Mouse (Mus musculus) neural tube, embryonic 11.5 days (tissue): Measurements from ENCODE around the gene Ubash3b. TPM values are rescaled to one million over a fixed set of nuclear protein-coding genes. Genes with fewer than 3 reads are reported as not detected.
A peak's percentile ranks its signal among the peaks of the same experiment; 100 is the strongest.

Source experiments
- ATAC-seq: fragments of 200-750 bp; cut with Nextera tagmentation; 2 replicates; pipeline ENCODE4 v1.8.0; 2017; ENCODE audit warnings: moderate number of reproducible peaks, mild to moderate bottlenecking, moderate TSS enrichment, moderate library complexity; ENCODE audit not compliant: insufficient read depth, low FRiP score, low TSS enrichment
- DNase-seq: peaks from one replicate; pipeline ENCODE4 v3.0.0-alpha.2; 2015; ENCODE audit warnings: low spot score
- H3K27ac ChIP-seq: fragments of 300-500 bp; sonication (generic); 2 replicates; pipeline ENCODE4 v1.5.1; 2014; ENCODE audit warnings: low read depth, mild to moderate bottlenecking, low read length
- H3K27me3 ChIP-seq: fragments of 300-500 bp; sonication (generic); 2 replicates; pipeline ENCODE4 v1.6.1; 2014; ENCODE audit warnings: mild to moderate bottlenecking, low read length, mixed read lengths; ENCODE audit not compliant: control insufficient read depth, insufficient read depth
- H3K36me3 ChIP-seq: fragments of 300-500 bp; sonication (generic); 2 replicates; pipeline ENCODE4 v1.6.1; 2014; ENCODE audit warnings: mild to moderate bottlenecking, low read length, moderate library complexity, mixed read lengths; ENCODE audit not compliant: control insufficient read depth, insufficient read depth
- H3K4me1 ChIP-seq: fragments of 300-500 bp; sonication (generic); 2 replicates; pipeline ENCODE4 v1.6.1; 2014; ENCODE audit warnings: low read length, mixed read lengths; ENCODE audit not compliant: control insufficient read depth, insufficient read depth
- H3K4me2 ChIP-seq: fragments of 300-500 bp; sonication (generic); 2 replicates; pipeline ENCODE4 v1.6.1; 2014; ENCODE audit warnings: low read depth, mild to moderate bottlenecking, moderate library complexity
- H3K4me3 ChIP-seq: fragments of 300-500 bp; sonication (generic); 2 replicates; pipeline ENCODE4 v1.5.1; 2014; ENCODE audit warnings: low read depth, low read length
- H3K9ac ChIP-seq: fragments of 300-500 bp; sonication (generic); 2 replicates; pipeline ENCODE4 v1.6.1; 2014; ENCODE audit warnings: mild to moderate bottlenecking, low read length
- H3K9me3 ChIP-seq: fragments of 300-500 bp; sonication (generic); 2 replicates; pipeline ENCODE4 v1.6.1; 2016; ENCODE audit warnings: low read length; ENCODE audit not compliant: control insufficient read depth
- WGBS: fragments of 180-500 bp; shearing (Covaris S2); extraction: QIAGEN DNeasy Blood & Tissue Kit; methylation state at CpG from one replicate; pipeline ENCODE4 v1.1.7; 2014; 5-methylcytosine and 5-hydroxymethylcytosine counted together
- polyA plus RNA-seq: library from polyadenylated mRNA; unstranded; fragments of >200 nt; fragmentation: Nextera tagmentation; extraction: Ambion mirVana; gene quantifications from 2 replicates; pipeline ENCODE4 v1.2.1, GENCODE M21; 2014

Ubash3b gene
- polyA plus RNA-seq, 1 experiment from 2014 or later, result 14.4 TPM

DNA sequence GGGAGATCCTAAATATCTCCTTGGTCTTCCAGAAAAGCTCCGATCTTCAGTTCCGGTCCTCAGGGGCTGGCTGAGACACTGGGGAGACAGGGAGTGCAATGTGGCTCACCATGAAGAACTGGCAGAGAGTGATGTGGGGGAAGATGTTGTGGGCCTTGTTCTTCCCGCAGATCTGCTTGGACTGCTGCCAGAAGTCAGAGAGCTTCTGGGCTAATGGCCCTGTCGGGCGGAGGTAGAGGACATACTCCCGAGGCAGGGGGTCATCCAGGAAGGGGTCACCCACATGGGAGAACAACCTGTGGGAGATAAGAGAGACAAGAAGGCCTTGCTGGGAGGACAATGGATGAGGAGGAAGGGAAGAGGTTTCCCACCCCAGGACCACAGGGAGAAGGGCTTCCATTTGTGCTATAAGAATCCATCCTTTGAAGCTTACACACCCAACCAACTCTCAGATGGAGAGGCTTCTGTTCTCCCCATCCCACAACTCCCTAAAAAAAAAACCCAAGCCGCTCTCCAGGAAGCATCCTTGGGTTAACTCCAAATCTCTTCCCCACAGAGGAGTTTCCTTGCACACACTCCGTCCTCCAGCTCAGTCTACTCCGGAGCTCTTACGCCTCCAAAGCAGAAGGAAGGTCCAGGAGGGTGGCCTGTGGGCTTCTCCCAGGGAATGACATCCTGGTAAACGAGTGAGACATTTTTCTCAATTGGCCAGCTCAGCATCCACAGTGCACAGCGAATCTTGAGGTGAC lies 111.0 kb downstream of the Ubash3b start:
- no peak for DNase-seq
- H3K27ac ChIP-seq, result no peak overlapping the region
- ATAC-seq, result no peak
- no peaks in the 10 kb centered on the region for H3K36me3 ChIP-seq
- no peak overlapping the region for H3K4me3 ChIP-seq
- H3K4me2 ChIP-seq, result no peak overlapping the region
- no peaks in the 10 kb centered on the region for H3K9me3 ChIP-seq
- H3K9ac ChIP-seq, result no peak overlapping the region
- WGBS, result 79% methylated on average over 12 of the region's 12 CpGs
- H3K27me3 ChIP-seq, result no peaks in the 10 kb centered on the region
- peaks cover 7% of the 10 kb centered on the region for H3K4me1 ChIP-seq

DNA sequence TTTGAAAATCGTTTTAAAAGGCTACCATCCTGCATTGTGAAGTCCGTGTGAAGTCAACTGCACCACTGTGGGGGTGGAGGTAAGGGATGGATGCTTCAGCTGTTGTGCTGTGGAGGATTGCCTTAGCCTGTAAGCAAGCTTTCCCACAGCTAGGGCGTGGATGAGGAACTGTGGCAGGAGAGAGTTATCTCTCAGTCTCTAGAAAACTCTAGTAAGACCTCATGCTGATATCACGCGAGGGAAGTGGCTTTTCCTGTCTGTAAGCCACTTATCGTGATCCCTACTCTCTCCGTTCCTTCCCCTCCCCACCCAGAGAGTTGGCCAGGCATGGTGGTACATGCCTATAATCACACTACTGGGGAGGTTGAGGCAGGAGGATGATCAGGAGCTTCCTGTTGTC lies 112.2 kb downstream of the Ubash3b start:
- ATAC-seq (no peak), DNase-seq (no peak)
- Histone ChIP-seq H3K9me3 (no peaks in the 10 kb centered on the region), H3K4me3 (no peak overlapping the region), H3K4me2 (no peak overlapping the region), H3K4me1 (peaks cover 7% of the 10 kb centered on the region), H3K36me3 (no peaks in the 10 kb centered on the region), H3K9ac (no peak overlapping the region), H3K27ac (no peak overlapping the region), H3K27me3 (no peaks in the 10 kb centered on the region)
- 85% methylated on average over 7 of the region's 7 CpGs for WGBS

DNA sequence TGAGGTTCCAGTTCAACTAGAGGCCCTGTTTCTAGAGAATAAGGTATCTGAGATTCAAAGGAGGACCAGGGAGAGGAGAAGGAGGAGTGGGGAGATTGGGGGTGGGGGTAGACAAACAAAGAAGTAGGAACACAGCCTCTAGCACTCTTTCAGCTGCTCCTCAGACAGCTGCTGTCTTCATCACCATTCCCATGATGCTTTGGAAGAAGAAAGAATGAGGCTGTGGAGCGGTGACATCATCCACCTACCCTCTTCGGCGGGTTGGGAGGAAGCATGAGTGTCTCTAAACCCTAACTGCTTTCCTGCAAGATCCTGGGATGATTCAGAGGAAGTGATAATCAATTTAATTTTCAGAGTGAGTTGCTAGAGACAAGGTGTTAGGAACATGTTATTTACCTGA lies 112.7 kb downstream of the Ubash3b start:
- no peak for DNase-seq
- no peak for ATAC-seq
- Histone ChIP-seq H3K27ac (no peak overlapping the region), H3K4me1 (peaks cover 7% of the 10 kb centered on the region), H3K9me3 (no peaks in the 10 kb centered on the region), H3K4me2 (no peak overlapping the region), H3K36me3 (no peaks in the 10 kb centered on the region), H3K9ac (no peak overlapping the region), H3K27me3 (no peaks in the 10 kb centered on the region), H3K4me3 (no peak overlapping the region)
- WGBS, result 88% methylated on average over 3 of the region's 3 CpGs

DNA sequence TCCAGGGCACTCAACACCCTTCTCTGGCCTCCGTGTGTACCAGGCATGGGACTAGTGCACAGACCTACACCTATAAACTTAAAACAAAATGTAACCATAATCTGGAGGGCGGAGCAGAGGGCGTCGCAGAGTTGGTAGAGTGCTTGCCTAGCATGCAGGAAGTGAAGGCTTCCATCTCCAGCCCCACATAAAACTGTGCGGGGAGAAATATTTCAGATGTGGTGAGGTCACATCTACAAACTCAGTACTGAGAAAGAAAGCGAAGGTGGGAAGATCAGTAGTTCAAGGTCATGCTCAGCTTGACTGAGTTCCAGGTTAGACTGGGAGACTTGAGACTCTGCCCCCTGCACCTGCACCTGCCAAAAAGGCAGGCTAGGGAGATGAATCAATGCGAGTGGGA lies 113.3 kb downstream of the Ubash3b start:
- no peak overlapping the region for H3K4me2 ChIP-seq
- no peaks in the 10 kb centered on the region for H3K9me3 ChIP-seq
- no peak for DNase-seq
- no peaks in the 10 kb centered on the region for H3K27me3 ChIP-seq
- H3K36me3 ChIP-seq, result no peaks in the 10 kb centered on the region
- H3K4me1 ChIP-seq, result peaks cover 7% of the 10 kb centered on the region
- ATAC-seq, result no peak
- H3K9ac ChIP-seq, result no peak overlapping the region
- 97% methylated on average over 7 of the region's 7 CpGs for WGBS
- H3K4me3 ChIP-seq, result no peak overlapping the region
- H3K27ac ChIP-seq, result no peak overlapping the region

DNA sequence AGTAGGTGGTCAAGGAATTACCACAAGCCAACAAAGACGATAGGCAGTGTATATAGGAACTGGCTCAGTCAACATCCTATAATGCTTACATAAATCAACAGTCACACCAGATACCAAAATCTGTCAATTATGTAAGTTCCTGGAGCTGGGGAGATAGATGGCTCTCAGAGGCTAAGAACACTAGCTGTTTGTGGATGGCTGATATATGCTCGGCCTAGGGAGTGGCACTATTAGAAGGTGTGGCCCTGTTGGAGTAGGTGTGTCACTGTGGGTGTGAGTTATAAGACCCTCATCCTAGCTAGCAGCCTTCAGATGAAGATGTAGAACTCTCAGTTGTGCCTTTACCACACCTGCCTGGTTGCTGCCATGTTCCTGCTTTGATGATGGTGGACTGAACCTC lies 113.8 kb downstream of the Ubash3b start:
- H3K9me3 ChIP-seq, result no peaks in the 10 kb centered on the region
- DNase-seq (no peak), ATAC-seq (no peak)
- H3K4me2 ChIP-seq, result no peak overlapping the region
- H3K4me3 ChIP-seq, result no peak overlapping the region
- no peak overlapping the region for H3K9ac ChIP-seq
- no peaks in the 10 kb centered on the region for H3K27me3 ChIP-seq
- H3K36me3 ChIP-seq, result no peaks in the 10 kb centered on the region
- no peak overlapping the region for H3K27ac ChIP-seq
- WGBS, result 91% methylated on average over 2 of the region's 2 CpGs
- peaks cover 7% of the 10 kb centered on the region for H3K4me1 ChIP-seq

DNA sequence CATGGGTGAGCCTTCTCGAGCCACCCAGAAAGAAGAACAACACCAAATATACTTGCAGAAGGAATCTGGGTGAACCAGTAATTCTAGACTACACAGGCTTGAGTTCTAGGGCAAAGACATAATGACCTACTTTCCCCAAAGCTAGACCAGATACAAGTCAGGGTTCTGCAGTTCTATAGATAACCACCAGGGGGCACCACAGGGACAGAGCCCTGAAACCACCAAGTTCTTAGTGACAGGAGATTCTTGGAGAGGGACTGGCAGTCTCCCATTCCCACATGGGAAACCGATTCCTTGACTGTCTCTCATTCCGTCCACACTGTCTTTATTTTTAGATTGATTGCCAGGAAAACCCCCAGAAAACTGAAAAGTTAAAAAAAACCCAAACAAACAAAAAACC lies 116.9 kb downstream of the Ubash3b start:
- no peak overlapping the region for H3K4me2 ChIP-seq
- no peak overlapping the region for H3K27ac ChIP-seq
- no peaks in the 10 kb centered on the region for H3K27me3 ChIP-seq
- no peak for ATAC-seq
- WGBS, result 20% methylated on average over 3 of the region's 3 CpGs
- H3K9ac ChIP-seq, result no peak overlapping the region
- peak; percentile 78 for DNase-seq
- no peaks in the 10 kb centered on the region for H3K36me3 ChIP-seq
- H3K4me3 ChIP-seq, result no peak overlapping the region
- H3K9me3 ChIP-seq, result no peaks in the 10 kb centered on the region
- H3K4me1 ChIP-seq, result no peaks in the 10 kb centered on the region

DNA sequence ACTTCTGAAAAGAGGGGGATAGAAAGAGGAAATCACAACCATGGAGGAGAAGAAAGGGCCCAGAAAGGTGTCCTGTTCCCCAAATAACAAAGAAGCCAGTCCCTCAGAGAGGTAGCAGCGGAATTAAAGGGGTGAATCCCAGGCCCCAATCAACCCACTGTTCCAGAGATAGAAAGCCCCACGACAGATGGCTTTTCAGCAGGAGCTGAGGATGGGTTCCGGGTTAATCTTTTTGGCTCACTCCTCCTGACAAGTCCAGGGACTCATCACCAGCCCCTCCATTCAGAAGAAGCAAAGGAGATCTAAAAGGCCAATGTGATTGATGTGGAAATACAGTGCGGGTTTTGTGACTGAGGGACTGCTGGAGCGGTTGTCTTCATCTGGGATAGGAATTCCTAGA lies 117.9 kb downstream of the Ubash3b start:
- Histone ChIP-seq H3K36me3 (no peaks in the 10 kb centered on the region), H3K27ac (no peak overlapping the region), H3K4me1 (no peaks in the 10 kb centered on the region), H3K27me3 (no peaks in the 10 kb centered on the region), H3K9ac (no peak overlapping the region), H3K4me3 (no peak overlapping the region), H3K9me3 (no peaks in the 10 kb centered on the region), H3K4me2 (no peak overlapping the region)
- no peak for ATAC-seq
- WGBS, result 91% methylated on average over 5 of the region's 5 CpGs
- no peak for DNase-seq

DNA sequence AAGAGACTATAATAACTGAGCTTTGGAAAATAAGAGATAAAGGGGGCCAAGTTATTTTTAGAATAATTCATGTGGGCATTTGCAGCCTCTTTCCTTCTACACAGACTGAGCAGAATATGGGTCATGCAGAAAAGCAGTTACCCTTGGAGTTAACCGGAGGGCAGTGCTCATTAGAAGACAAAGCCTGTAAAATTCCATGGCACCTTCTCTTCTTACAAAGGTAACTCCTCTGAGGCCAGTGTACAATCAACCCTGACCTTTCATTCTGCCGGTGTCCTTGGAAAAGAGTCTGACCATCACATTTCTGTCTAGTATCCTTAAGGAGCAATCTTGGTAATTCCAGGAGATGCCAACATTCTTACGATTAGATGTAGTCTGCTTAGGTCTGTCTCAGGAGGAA lies 120.1 kb downstream of the Ubash3b start:
- Histone ChIP-seq H3K9me3 (no peaks in the 10 kb centered on the region), H3K27ac (no peak overlapping the region), H3K27me3 (no peaks in the 10 kb centered on the region), H3K4me3 (no peak overlapping the region), H3K9ac (no peak overlapping the region), H3K4me2 (no peak overlapping the region), H3K36me3 (no peaks in the 10 kb centered on the region), H3K4me1 (no peaks in the 10 kb centered on the region)
- ATAC-seq, result no peak
- WGBS, result 85% methylated on average over 3 of the region's 3 CpGs
- no peak for DNase-seq

DNA sequence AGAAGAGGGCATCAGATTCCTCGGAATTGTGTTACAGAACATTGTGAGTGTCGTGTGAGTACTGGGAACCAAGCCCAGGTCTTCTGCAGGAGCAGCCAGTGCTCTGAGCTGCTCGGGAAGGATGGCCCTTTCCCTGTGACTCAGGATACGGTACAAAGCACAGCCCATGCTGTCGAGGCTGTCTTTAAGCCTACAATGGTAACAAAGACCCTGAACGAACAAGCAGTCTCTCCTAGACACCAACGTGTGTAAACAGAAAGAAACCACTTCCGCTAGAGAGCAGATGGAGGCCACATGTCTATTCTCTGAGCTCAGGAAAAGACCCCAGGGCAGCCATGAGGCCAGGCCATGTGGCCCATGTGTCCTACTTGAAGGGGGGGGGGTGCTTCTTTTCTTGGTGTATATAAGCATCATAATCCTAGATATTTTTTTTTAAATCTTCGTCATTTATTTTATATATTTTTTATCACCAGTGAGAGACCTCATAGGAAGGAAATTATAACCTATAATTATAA lies 123.3 kb downstream of the Ubash3b start:
- no peak for ATAC-seq

More for the DNA sequence above, 123.3 kb downstream of the Ubash3b start:
- no peaks in the 10 kb centered on the region for H3K4me1 ChIP-seq
- 53% methylated on average over 9 of the region's 9 CpGs for WGBS
- H3K27ac ChIP-seq, result no peak overlapping the region
- H3K27me3 ChIP-seq, result no peaks in the 10 kb centered on the region
- no peaks in the 10 kb centered on the region for H3K36me3 ChIP-seq
- no peak overlapping the region for H3K4me3 ChIP-seq
- no peak for DNase-seq
- no peak overlapping the region for H3K4me2 ChIP-seq
- no peaks in the 10 kb centered on the region for H3K9me3 ChIP-seq
- no peak overlapping the region for H3K9ac ChIP-seq
